Mouse (Mus musculus) small intestine, adult 2 months (tissue): ENCODE results near the gene Zbtb41.

Experiments
- CTCF ChIP-seq: fragments of 200-500 bp; IDR thresholded peaks from 2 replicates; pipeline ENCODE4 v1.5.1; 2012; ENCODE audit warnings: low read depth, mild to moderate bottlenecking, control low read depth, inconsistent platforms, low read length, moderate library complexity, mixed read lengths; ENCODE audit not compliant: insufficient replicate concordance, insufficient read length; ENCODE audit errors: extremely low read depth
- POLR2A ChIP-seq: fragments of 200-500 bp; IDR thresholded peaks from 2 replicates; pipeline ENCODE4 v1.6.1; 2012; ENCODE audit warnings: low read depth, mild to moderate bottlenecking, control low read depth, inconsistent platforms, low read length, moderate library complexity

GRCm38 (mm10) chr1:139407701-139408100 lies 14.4 kb upstream of the Zbtb41 start:
- TF ChIP-seq CTCF = no peak
- no peak for TF ChIP-seq POLR2A
